Mouse (Mus musculus): ENCODE results near the gene Dpyd.

DNA sequence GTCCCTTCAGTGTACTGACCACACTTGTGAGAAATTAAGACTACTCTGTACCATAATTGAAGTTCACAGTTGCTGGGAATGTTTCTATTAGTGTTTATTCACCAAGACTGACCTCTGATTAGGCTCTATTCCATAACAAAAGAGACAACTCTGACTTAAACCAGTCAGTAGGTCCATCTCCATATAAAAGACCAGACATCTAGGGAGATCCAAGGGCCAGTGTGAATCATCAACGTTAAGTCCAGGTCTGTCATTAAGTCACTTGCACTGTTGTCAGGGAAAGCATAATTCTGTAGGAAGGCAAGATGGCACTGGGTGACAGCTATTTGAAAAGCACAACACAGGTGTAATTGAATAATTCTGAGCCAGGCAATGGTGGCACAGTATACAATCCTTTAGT lies 566.1 kb downstream of the Dpyd start:
- no peak for TF ChIP-seq POLR2A (IDR thresholded peaks at IDR 0.05; ENCODE audit: control insufficient read depth, low read depth, low read length)
- no peak for TF ChIP-seq CTCF (IDR thresholded peaks at IDR 0.05; ENCODE audit: control insufficient read depth, insufficient read depth, insufficient replicate concordance, low read depth, low read length)

Measured in testis, adult 2 months (tissue).